Mouse (Mus musculus) CH12.LX (cell line): Measurements from ENCODE around the gene Gse1. TPM values are rescaled to one million over a fixed set of nuclear protein-coding genes. Genes with fewer than 3 reads are reported as not detected.

Source experiments
- DNase-seq: peaks from one replicate; pipeline ENCODE4 v3.0.0-alpha.2; 2013; ENCODE audit errors: extremely low read depth
- H3K27ac ChIP-seq: 2 replicates; pipeline ENCODE4 v1.5.1; 2012; ENCODE audit warnings: low read depth, mild to moderate bottlenecking, control low read depth, moderate library complexity; ENCODE audit not compliant: insufficient read depth
- H3K27me3 ChIP-seq: replicated peaks from 2 replicates; pipeline ENCODE3; 2012; ENCODE audit warnings: inconsistent platforms
- H3K36me3 ChIP-seq, 2 experiments: replicated peaks in 1 of 2; 2 replicates each; pipeline versions ENCODE3 to v1.6.1; 2012; ENCODE audit warnings: inconsistent platforms in 1 of 2, low read length in 1 of 2, mild to moderate bottlenecking in 1 of 2, mixed read lengths in 1 of 2, moderate library complexity in 1 of 2; ENCODE audit not compliant: control insufficient read depth in 1 of 2, insufficient read depth in 1 of 2
- H3K4me1 ChIP-seq, 2 experiments: 2 replicates each; pipeline ENCODE4 v1.6.1; 2012; ENCODE audit warnings: inconsistent platforms in 1 of 2, moderate library complexity in 1 of 2; ENCODE audit not compliant: insufficient read depth in 2 of 2, control insufficient read depth in 1 of 2
- H3K4me2 ChIP-seq: 2 replicates; pipeline ENCODE4 v1.6.1; 2012; ENCODE audit warnings: low read depth, mild to moderate bottlenecking, control low read depth; ENCODE audit not compliant: poor library complexity, insufficient read depth, severe bottlenecking
- H3K4me3 ChIP-seq, 3 experiments: fragments of 150-350 bp in 1 of 3; sonication (generic) in 1 of 3; replicated peaks in 1 of 3; 2 replicates each; pipeline versions ENCODE3 to v1.5.1; 2011 to 2012; ENCODE audit warnings: low read depth in 2 of 3, low read length in 2 of 3, mild to moderate bottlenecking in 2 of 3, moderate library complexity in 2 of 3, control low read depth in 1 of 3, improper control_type of control experiment in 1 of 3, inconsistent platforms in 1 of 3, mixed read lengths in 1 of 3; ENCODE audit not compliant: poor library complexity in 1 of 3
- H3K79me2 ChIP-seq: replicated peaks from 2 replicates; pipeline ENCODE4 v1.6.1; 2012; ENCODE audit warnings: mild to moderate bottlenecking, moderate library complexity; ENCODE audit not compliant: control insufficient read depth, poor library complexity, insufficient read depth, severe bottlenecking; ENCODE audit errors: extremely low read depth
- H3K9ac ChIP-seq: 2 replicates; pipeline ENCODE4 v1.6.1; 2012; ENCODE audit warnings: low read depth, mild to moderate bottlenecking, control low read depth, moderate library complexity; ENCODE audit not compliant: insufficient read depth
- H3K9me3 ChIP-seq: replicated peaks from 2 replicates; pipeline ENCODE3; 2012; ENCODE audit warnings: low read length, inconsistent platforms, mixed read lengths
- BHLHE40 ChIP-seq: IDR thresholded peaks from 2 replicates; pipeline ENCODE4 v1.6.1; 2011; ENCODE audit warnings: mild to moderate bottlenecking, low read depth, low read length, improper control_type of control experiment
- CHD1 ChIP-seq: IDR thresholded peaks from 2 replicates; pipeline ENCODE4 v1.6.1; 2012; ENCODE audit warnings: low read depth, low read length, improper control_type of control experiment, inconsistent platforms
- CHD2 ChIP-seq: IDR thresholded peaks from 2 replicates; pipeline ENCODE4 v1.6.1; 2011; ENCODE audit warnings: low read length, improper control_type of control experiment
- E2F4 ChIP-seq: IDR thresholded peaks from 2 replicates; pipeline ENCODE4 v1.6.1; 2011; ENCODE audit warnings: low read depth, low read length, improper control_type of control experiment; ENCODE audit not compliant: insufficient replicate concordance
- EP300 ChIP-seq: IDR thresholded peaks from 2 replicates; pipeline ENCODE4 v1.6.1; 2011; ENCODE audit warnings: low read length, improper control_type of control experiment
- ETS1 ChIP-seq: conservative IDR thresholded peaks from 2 replicates; pipeline ENCODE4 v1.6.1; 2012; ENCODE audit warnings: low read depth, mild to moderate bottlenecking, inconsistent platforms, low read length, improper control_type of control experiment, moderate library complexity
- IRF4 ChIP-seq: IDR thresholded peaks from 2 replicates; pipeline ENCODE4 v1.6.1; 2014; ENCODE audit warnings: low read depth, mild to moderate bottlenecking, inconsistent platforms, low read length, improper control_type of control experiment
- JUN ChIP-seq: IDR thresholded peaks from 2 replicates; pipeline ENCODE4 v1.6.1; 2011; ENCODE audit warnings: low read depth, mild to moderate bottlenecking, low read length, improper control_type of control experiment, moderate library complexity; ENCODE audit not compliant: insufficient read depth
- KAT2A ChIP-seq: IDR thresholded peaks from 2 replicates; pipeline ENCODE4 v1.6.1; 2012; ENCODE audit warnings: low read length, improper control_type of control experiment, inconsistent platforms; ENCODE audit not compliant: insufficient replicate concordance
- MAFK ChIP-seq: IDR thresholded peaks from 2 replicates; pipeline ENCODE4 v1.6.1; 2011; ENCODE audit warnings: low read length, improper control_type of control experiment; ENCODE audit not compliant: insufficient replicate concordance
- MAZ ChIP-seq: IDR thresholded peaks from 2 replicates; pipeline ENCODE4 v1.6.1; 2012; ENCODE audit warnings: low read depth, mild to moderate bottlenecking, inconsistent platforms, low read length, improper control_type of control experiment, moderate library complexity
- MEF2A ChIP-seq: IDR thresholded peaks from 2 replicates; pipeline ENCODE4 v1.6.1; 2014; ENCODE audit warnings: low read depth, mild to moderate bottlenecking, inconsistent platforms, low read length, improper control_type of control experiment, borderline replicate concordance
- MYC ChIP-seq: IDR thresholded peaks from 2 replicates; pipeline ENCODE4 v1.6.1; 2011; ENCODE audit warnings: low read depth, mild to moderate bottlenecking, improper control_type of control experiment, low read length
- NELFE ChIP-seq: IDR thresholded peaks from 2 replicates; pipeline ENCODE4 v1.6.1; 2011; ENCODE audit warnings: low read depth, low read length, improper control_type of control experiment
- NRF1 ChIP-seq: IDR thresholded peaks from 2 replicates; pipeline ENCODE4 v1.6.1; 2014; ENCODE audit warnings: low read depth, mild to moderate bottlenecking, inconsistent platforms, low read length, improper control_type of control experiment, moderate library complexity
- PAX5 ChIP-seq: IDR thresholded peaks from 2 replicates; pipeline ENCODE4 v1.6.1; 2012; ENCODE audit warnings: low read length, inconsistent platforms, mixed read lengths
- POLR2AphosphoS2 ChIP-seq: IDR thresholded peaks from 2 replicates; pipeline ENCODE4 v1.6.1; 2011; ENCODE audit warnings: low read depth, low read length, improper control_type of control experiment
- RAD21 ChIP-seq: IDR thresholded peaks from 2 replicates; pipeline ENCODE4 v1.6.1; 2011; ENCODE audit warnings: low read depth, mild to moderate bottlenecking, low read length, improper control_type of control experiment, moderate library complexity
- RCOR1 ChIP-seq: conservative IDR thresholded peaks from 2 replicates; pipeline ENCODE4 v1.6.1; 2012; ENCODE audit warnings: low read depth, mild to moderate bottlenecking, inconsistent platforms, low read length, improper control_type of control experiment
- SIN3A ChIP-seq: IDR thresholded peaks from 2 replicates; pipeline ENCODE4 v1.6.1; 2012; ENCODE audit warnings: low read length, improper control_type of control experiment, inconsistent platforms
- SMC3 ChIP-seq: IDR thresholded peaks from 2 replicates; pipeline ENCODE4 v1.6.1; 2011; ENCODE audit warnings: low read depth, low read length, improper control_type of control experiment
- TBP ChIP-seq: conservative IDR thresholded peaks from 2 replicates; pipeline ENCODE4 v1.6.1; 2011; ENCODE audit warnings: low read depth, low read length, improper control_type of control experiment
- TCF12 ChIP-seq: IDR thresholded peaks from 2 replicates; pipeline ENCODE4 v1.6.1; 2014; ENCODE audit warnings: low read depth, mild to moderate bottlenecking, inconsistent platforms, low read length, improper control_type of control experiment
- USF1 ChIP-seq: IDR thresholded peaks from 2 replicates; pipeline ENCODE4 v1.6.1; 2014; ENCODE audit warnings: low read depth, mild to moderate bottlenecking, inconsistent platforms, low read length, improper control_type of control experiment
- ZC3H11A ChIP-seq: IDR thresholded peaks from 2 replicates; pipeline ENCODE4 v1.6.1; 2012; ENCODE audit warnings: low read depth, mild to moderate bottlenecking, inconsistent platforms, low read length, improper control_type of control experiment
- ZKSCAN1 ChIP-seq: IDR thresholded peaks from 2 replicates; pipeline ENCODE4 v1.6.1; 2012; ENCODE audit warnings: low read depth, inconsistent platforms, low read length, improper control_type of control experiment, borderline replicate concordance
- ZMIZ1 ChIP-seq: IDR thresholded peaks from 2 replicates; pipeline ENCODE4 v1.6.1; 2012; ENCODE audit warnings: low read depth, mild to moderate bottlenecking, inconsistent platforms, low read length, improper control_type of control experiment
- ZNF384 ChIP-seq: IDR thresholded peaks from 2 replicates; pipeline ENCODE4 v1.6.1; 2012; ENCODE audit warnings: low read depth, low read length, improper control_type of control experiment, inconsistent platforms
- dilution Hi-C: fragments of 300-500 bp; cut with MboI; formaldehyde crosslinking; loops from 2 replicates; pipeline ENCODE4 v1.14.3; 2020; ENCODE audit warnings: low sequenced_read_pairs; ENCODE audit not compliant: extremely low pct_unique_long_range_greater_than_20kb, extremely low pct_ligation_motif_present
- in situ Hi-C: fragments of 300-500 bp; cut with MboI; formaldehyde crosslinking; loops from 3 replicates; pipeline ENCODE4 v1.14.3; 2019; ENCODE audit warnings: low sequenced_read_pairs, low pct_ligation_motif_present, low pct_unique_long_range_greater_than_20kb, mixed read lengths
- polyA plus RNA-seq: library from polyadenylated mRNA; unstranded; fragments of >175 nt; gene quantifications from 2 replicates; pipeline ENCODE4 v1.2.1, GENCODE M21; 2012; ENCODE audit warnings: low read depth; ENCODE audit not compliant: insufficient read length
- total RNA-seq, 2 experiments: library from RNA; depleted of rRNA; stranded (reverse); fragments of 300-350 nt in 1 of 2; fragments of >200 nt in 1 of 2; gene quantifications; 2 replicates each; pipeline ENCODE4 v1.2.3; 2012 to 2014

Gene Gse1
- total and polyA plus RNA-seq, 3 experiments = 1.3 to 9.8 (median 8.5) TPM

- peaks cover 59% of the 10 kb centered on the region for H3K27me3 ChIP-seq
- H3K27ac ChIP-seq = no peak overlapping the region
- no peak overlapping the region for H3K9ac ChIP-seq
- H3K36me3 ChIP-seq = no peaks in the 10 kb centered on the region
- H3K4me1 ChIP-seq = no peaks in the 10 kb centered on the region; a peak in 1 of 4 replicates
- in situ Hi-C loops = loop anchor here (10.0 kb wide), 1 partner anchor 428 kb away; no protein-coding TSS in a partner anchor
- no peaks in the 10 kb centered on the region for H3K79me2 ChIP-seq
- TF ChIP-seq ZMIZ1 = no peak
- no peak for TF ChIP-seq PAX5
- TF ChIP-seq MEF2A = no peak
- no peak for TF ChIP-seq ZNF384
- TF ChIP-seq SIN3A = no peak
- no peak for TF ChIP-seq KAT2A
- TF ChIP-seq NRF1 = no peak
- TF ChIP-seq BHLHE40 = no peak
- TF ChIP-seq TBP = no peak
- TF ChIP-seq EP300 = no peak
- TF ChIP-seq TCF12 = no peak
- TF ChIP-seq MAZ = no peak
- TF ChIP-seq MYC = no peak
- no peak for TF ChIP-seq ETS1
- TF ChIP-seq CHD2 = no peak
- TF ChIP-seq MAFK = no peak
- TF ChIP-seq RAD21 = no peak
- TF ChIP-seq SMC3 = no peak
- no peak for TF ChIP-seq NELFE
- TF ChIP-seq, all 38 proteins: peak for 0
- dilution Hi-C loops = no loop called here
- no peaks in the 10 kb centered on the region for H3K9me3 ChIP-seq
- DNase-seq = no peak
- H3K4me2 ChIP-seq = no peak overlapping the region
- H3K4me3 ChIP-seq = no peak overlapping the region
Observed at GRCm38 (mm10) chr8:120186454-120186853, 41.8 kb upstream of the Gse1 start.

DNA sequence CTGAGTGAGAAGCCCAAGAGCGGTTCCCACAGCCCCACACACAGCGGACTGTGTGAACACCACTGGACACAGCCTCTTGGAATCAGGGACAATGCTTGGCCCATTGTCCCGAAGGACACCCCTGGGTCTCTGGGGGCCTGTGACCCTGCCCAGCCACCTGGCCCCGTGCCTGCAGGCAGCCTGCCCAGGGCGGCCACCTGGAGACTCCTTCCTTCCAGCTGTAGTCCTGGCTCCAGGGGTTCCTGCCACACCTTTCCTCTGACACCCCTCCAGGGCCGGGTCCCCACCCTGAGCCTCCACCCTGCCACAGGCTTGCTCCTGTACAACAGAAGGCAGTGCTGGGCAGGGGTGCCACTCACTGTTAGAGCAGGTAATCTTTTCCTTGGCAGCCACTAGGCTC, 39.7 kb upstream of the Gse1 start:
- H3K4me3 ChIP-seq = no peak overlapping the region
- in situ Hi-C loops = loop anchor here (10.0 kb wide), 1 partner anchor 426 kb away; no protein-coding TSS in a partner anchor
- H3K79me2 ChIP-seq = no peaks in the 10 kb centered on the region
- H3K9ac ChIP-seq = no peak overlapping the region
- no peak overlapping the region for H3K27ac ChIP-seq
- dilution Hi-C loops = no loop called here
- DNase-seq = no peak
- no peak for TF ChIP-seq ZKSCAN1
- TF ChIP-seq BHLHE40 = no peak
- no peak for TF ChIP-seq POLR2AphosphoS2
- no peak for TF ChIP-seq ZC3H11A
- TF ChIP-seq E2F4 = no peak
- TF ChIP-seq EP300 = no peak
- TF ChIP-seq ZMIZ1 = no peak
- no peak for TF ChIP-seq ETS1
- no peak for TF ChIP-seq MYC
- TF ChIP-seq KAT2A = no peak
- TF ChIP-seq USF1 = no peak
- no peak for TF ChIP-seq CHD1
- no peak for TF ChIP-seq JUN
- TF ChIP-seq RCOR1 = no peak
- TF ChIP-seq IRF4 = no peak
- TF ChIP-seq SIN3A = no peak
- TF ChIP-seq PAX5 = no peak
- H3K36me3 ChIP-seq = no peaks in the 10 kb centered on the region
- peaks cover 7% of the 10 kb centered on the region for H3K9me3 ChIP-seq
- no peaks in the 10 kb centered on the region; a peak in 1 of 4 replicates for H3K4me1 ChIP-seq
- H3K27me3 ChIP-seq = peaks cover 58% of the 10 kb centered on the region
- no peak overlapping the region for H3K4me2 ChIP-seq
